Mouse (Mus musculus) liver, embryonic 16.5 days (tissue): ENCODE data around the gene Actr1b. TPM values are rescaled to one million over a fixed set of nuclear protein-coding genes. Genes with fewer than 3 reads are reported as not detected.

Experiments used
- ATAC-seq: fragments of 200-750 bp; cut with Nextera tagmentation; 2 replicates; pipeline ENCODE4 v1.8.0; 2017; ENCODE audit warnings: low read depth, mild to moderate bottlenecking, moderate number of reproducible peaks, moderate library complexity
- H3K27ac ChIP-seq: fragments of 300-500 bp; sonication (generic); 2 replicates; pipeline ENCODE4 v1.5.1; 2014; ENCODE audit warnings: mild to moderate bottlenecking, low read length
- H3K27me3 ChIP-seq: fragments of 300-500 bp; sonication (generic); 2 replicates; pipeline ENCODE4 v1.6.1; 2014; ENCODE audit warnings: low read depth, low read length, mixed read lengths; ENCODE audit not compliant: control insufficient read depth, insufficient read depth
- H3K36me3 ChIP-seq: fragments of 300-500 bp; sonication (generic); 2 replicates; pipeline ENCODE4 v1.6.1; 2014; ENCODE audit warnings: mild to moderate bottlenecking; ENCODE audit not compliant: control insufficient read depth, insufficient read depth
- H3K4me1 ChIP-seq: fragments of 300-500 bp; sonication (generic); 2 replicates; pipeline ENCODE4 v1.6.1; 2014; ENCODE audit warnings: low read depth, low read length, mixed read lengths; ENCODE audit not compliant: control insufficient read depth
- H3K4me2 ChIP-seq: fragments of 300-500 bp; sonication (generic); 2 replicates; pipeline ENCODE4 v1.6.1; 2014; ENCODE audit warnings: low read depth, low read length, mixed read lengths
- H3K4me3 ChIP-seq: fragments of 300-500 bp; sonication (generic); 2 replicates; pipeline ENCODE4 v1.5.1; 2014; ENCODE audit warnings: low read depth, mild to moderate bottlenecking, low read length
- H3K9ac ChIP-seq: fragments of 300-500 bp; sonication (generic); 2 replicates; pipeline ENCODE4 v1.6.1; 2014; ENCODE audit warnings: low read depth, low read length
- H3K9me3 ChIP-seq: fragments of 300-500 bp; sonication (generic); replicated peaks from 2 replicates; pipeline ENCODE4 v1.6.1; 2016; ENCODE audit warnings: low read length; ENCODE audit not compliant: control insufficient read depth
- WGBS: fragments of 180-500 bp; shearing (Covaris S2); extraction: QIAGEN DNeasy Blood & Tissue Kit; methylation state at CpG from one replicate; pipeline ENCODE4 v1.1.7; 2014; ENCODE audit not compliant: insufficient replicate concordance; 5-methylcytosine and 5-hydroxymethylcytosine counted together
- polyA plus RNA-seq: library from polyadenylated mRNA; unstranded; fragments of >200 nt; fragmentation: Nextera tagmentation; extraction: Ambion mirVana; gene quantifications from 2 replicates; pipeline ENCODE4 v1.2.1, GENCODE M21; 2015

Actr1b gene
- 25.4 and 26.0 TPM in 2 replicates for polyA plus RNA-seq

DNA sequence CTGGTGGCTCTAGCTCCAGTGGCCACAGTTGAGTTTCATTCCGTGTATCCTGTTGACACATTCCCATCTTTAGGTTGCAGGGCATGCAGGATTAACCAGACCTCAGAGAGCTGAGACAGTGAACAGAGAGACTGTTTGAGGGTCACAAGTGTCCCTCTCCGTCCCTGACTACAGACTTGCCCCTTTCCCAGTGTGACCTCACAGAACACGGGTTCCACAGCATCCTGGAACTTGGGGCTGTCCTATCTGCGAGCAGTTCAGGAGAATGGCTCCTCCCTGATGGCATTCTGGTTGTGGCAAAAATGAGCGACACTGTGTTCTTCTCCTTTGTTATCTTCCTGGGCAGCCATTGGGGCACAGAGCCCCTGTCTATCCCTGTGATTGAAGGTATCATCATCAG is at the start of gene Actr1b:
Actr1b (minus strand) TSS at position 112 of the 400 bp plus-strand sequence.
- Histone ChIP-seq H3K27ac (no peak within 1 kb of the TSS), H3K9me3 (no peaks in the 10 kb centered on the region), H3K9ac (no peak within 1 kb of the TSS), H3K4me1 (peaks cover 2% of the 10 kb centered on the region), H3K36me3 (no peaks in the 10 kb centered on the region), H3K27me3 (no peaks in the 10 kb centered on the region), H3K4me2 (no peak within 1 kb of the TSS), H3K4me3 (no peak within 1 kb of the TSS)
- ATAC-seq = no peak
- WGBS = 61% methylated on average over 5 of the region's 5 CpGs

DNA sequence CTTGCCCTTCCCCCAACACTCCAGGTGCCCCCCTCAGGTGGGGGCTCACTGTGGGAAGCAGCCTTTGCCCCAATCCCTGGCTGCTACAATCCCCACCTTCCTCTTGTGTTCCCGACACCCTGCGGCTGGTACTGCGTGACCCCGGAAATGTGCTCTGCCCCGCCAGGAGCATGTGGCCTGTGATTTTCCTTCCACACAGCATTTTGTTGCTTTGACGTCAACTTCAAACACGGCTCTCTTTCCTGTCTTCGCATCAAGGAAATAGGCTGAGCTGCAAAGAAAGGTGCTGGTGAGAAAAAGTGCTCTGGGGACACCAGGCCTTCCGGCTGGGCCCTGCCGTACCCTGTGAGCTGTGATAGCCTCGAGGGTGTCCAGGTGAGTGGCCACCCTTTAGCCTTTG is 47.3 kb upstream of the Actr1b start, which contains the start of gene Zap70:
Zap70 (plus strand) TSS at position 231 of the 400 bp plus-strand sequence.
- Histone ChIP-seq H3K27ac (no peak within 1 kb of the TSS), H3K4me1 (no peaks in the 10 kb centered on the region), H3K9me3 (no peaks in the 10 kb centered on the region), H3K9ac (no peak within 1 kb of the TSS), H3K27me3 (no peaks in the 10 kb centered on the region), H3K4me2 (no peak within 1 kb of the TSS), H3K4me3 (no peak within 1 kb of the TSS), H3K36me3 (no peaks in the 10 kb centered on the region)
- WGBS = 71% methylated on average over 11 of the region's 11 CpGs
- no peak for ATAC-seq

DNA sequence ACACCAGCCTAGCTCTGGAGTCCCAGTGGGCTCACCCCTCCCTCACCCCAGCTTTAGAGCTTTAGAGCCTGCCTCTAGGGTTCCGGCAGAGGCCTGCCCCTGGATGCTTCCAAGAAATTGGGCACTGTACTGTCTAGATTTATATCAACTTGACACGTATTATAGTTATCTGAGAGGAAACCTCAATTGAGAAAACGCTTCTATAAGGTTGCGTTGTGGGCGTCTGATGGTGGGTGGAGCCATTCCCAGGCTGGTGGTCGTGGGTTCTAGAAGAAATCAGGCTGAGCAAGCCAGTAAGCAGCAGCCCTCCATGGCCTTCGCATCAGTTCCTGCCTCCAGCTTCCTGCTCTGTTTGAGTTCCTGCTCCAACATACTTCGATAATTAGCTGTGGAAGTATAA is 46.8 kb upstream of the Actr1b start:
- WGBS = 48% methylated on average over 8 of the region's 8 CpGs
- Histone ChIP-seq H3K36me3 (no peaks in the 10 kb centered on the region), H3K9ac (no peak overlapping the region), H3K27ac (no peak overlapping the region), H3K9me3 (no peaks in the 10 kb centered on the region), H3K4me1 (no peaks in the 10 kb centered on the region), H3K4me3 (no peak overlapping the region), H3K27me3 (no peaks in the 10 kb centered on the region), H3K4me2 (no peak overlapping the region)
- no peak for ATAC-seq

DNA sequence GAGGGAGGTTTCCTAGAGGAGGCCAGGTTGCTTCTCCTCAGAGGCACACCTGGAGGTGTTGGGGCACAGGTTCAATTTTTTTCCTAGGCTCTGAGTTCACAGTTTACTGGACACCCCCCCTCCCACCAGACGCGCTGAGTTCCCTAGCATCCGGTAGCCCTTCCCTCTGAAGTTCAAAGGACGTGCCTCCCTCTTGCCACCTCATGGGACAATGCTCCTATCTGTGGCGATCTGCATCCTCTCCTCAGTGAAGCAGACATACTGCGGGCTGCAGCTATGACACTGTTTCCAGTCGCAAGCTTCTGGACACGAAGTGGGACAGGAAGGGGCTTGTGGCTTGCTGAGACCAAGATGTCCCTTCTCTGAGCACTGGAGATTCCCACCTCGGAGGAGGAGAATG is 46.2 kb upstream of the Actr1b start:
- Histone ChIP-seq H3K4me2 (no peak overlapping the region), H3K9ac (no peak overlapping the region), H3K9me3 (no peaks in the 10 kb centered on the region), H3K27me3 (no peaks in the 10 kb centered on the region), H3K4me1 (no peaks in the 10 kb centered on the region), H3K27ac (no peak overlapping the region), H3K36me3 (no peaks in the 10 kb centered on the region), H3K4me3 (no peak overlapping the region)
- no peak for ATAC-seq
- 48% methylated on average over 9 of the region's 9 CpGs for WGBS

DNA sequence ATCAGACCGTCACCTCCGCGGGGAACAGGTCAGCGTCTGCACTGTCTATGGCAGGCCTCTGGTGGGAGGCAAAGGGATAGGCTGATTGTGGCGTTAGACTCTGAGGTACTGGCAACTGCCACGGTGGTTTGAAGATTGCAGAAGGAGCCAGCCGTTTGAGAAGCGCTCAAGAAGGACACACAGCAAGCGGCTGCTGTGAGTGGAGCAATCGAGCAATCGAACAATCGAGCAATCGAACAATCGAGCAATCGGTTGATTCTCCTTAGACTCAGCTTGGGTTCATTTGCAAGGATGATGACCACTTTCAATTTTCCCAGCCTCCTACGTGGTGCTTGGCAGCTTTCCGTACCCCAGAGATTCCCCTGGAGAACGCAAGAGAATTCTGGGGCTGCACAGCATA is 44.9 kb upstream of the Actr1b start:
- WGBS = 70% methylated on average over 18 of the region's 18 CpGs

DNA sequence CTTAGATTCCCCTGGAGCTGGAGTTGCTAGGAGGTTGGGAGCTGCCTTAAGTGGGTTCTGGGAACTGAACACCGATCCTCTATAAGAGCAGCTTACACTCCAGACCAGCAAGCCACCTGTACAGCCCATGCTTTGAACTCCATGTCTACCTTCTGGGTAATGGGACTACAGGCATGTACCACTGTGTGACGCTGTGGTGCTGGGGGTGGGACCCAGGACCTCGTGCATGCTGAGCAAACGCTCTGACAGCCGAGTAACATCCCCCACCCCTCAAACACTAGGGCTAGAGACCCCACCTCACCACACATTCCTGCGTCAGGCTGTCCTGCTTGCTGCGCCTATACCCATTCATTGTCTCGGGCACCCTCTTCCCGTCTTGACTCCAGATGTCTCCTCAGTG is 44.3 kb upstream of the Actr1b start:
- no peaks in the 10 kb centered on the region for H3K9me3 ChIP-seq
- H3K4me2 ChIP-seq = no peak overlapping the region
- no peak overlapping the region for H3K9ac ChIP-seq
- H3K4me3 ChIP-seq = no peak overlapping the region
- no peaks in the 10 kb centered on the region for H3K36me3 ChIP-seq
- no peak for ATAC-seq
- H3K27me3 ChIP-seq = no peaks in the 10 kb centered on the region
- 67% methylated on average over 9 of the region's 9 CpGs for WGBS
- H3K27ac ChIP-seq = no peak overlapping the region
- no peaks in the 10 kb centered on the region for H3K4me1 ChIP-seq

More for the DNA sequence above, 44.9 kb upstream of the Actr1b start:
- Histone ChIP-seq H3K9me3 (no peaks in the 10 kb centered on the region), H3K36me3 (no peaks in the 10 kb centered on the region), H3K4me3 (no peak overlapping the region), H3K4me2 (no peak overlapping the region), H3K27ac (no peak overlapping the region), H3K27me3 (no peaks in the 10 kb centered on the region), H3K4me1 (no peaks in the 10 kb centered on the region), H3K9ac (no peak overlapping the region)
- ATAC-seq = no peak

DNA sequence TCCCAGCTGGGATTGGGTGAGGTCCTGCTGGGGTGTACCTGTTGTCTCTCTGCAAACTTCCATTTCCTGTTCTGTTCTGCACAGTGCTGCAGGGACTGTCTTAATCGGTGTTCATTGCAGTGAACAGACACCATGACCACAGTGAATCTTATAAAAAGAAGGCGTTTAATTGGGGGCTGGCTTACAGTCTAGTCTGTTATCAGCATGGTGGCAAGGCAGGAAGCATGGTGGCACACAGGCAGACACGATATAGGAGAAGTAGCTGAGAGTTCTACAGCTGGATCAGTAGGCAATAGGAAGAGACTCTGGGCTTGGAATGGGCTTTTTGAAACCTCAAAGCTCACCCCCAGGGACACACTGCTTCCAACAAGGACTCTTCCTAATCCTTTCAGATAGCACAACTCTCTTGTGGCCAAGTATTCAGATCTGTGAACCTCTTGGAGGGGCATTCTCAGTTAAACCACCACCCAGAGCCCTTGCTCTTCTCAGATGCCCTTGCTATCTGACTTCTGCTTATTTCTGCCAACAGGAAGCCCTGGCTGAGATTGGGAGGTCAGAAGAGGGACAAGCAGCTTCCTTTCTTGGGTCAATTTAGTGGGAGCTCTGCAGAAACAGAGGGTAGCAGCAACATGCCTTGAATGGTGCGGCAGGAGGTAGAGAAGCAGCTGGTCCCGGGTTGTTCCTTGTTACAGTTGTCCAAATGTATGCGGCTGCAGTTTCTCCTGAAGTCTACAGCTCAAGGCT is 39.9 kb upstream of the Actr1b start:
- H3K36me3 ChIP-seq = no peaks in the 10 kb centered on the region
- H3K27ac ChIP-seq = no peak overlapping the region
- H3K27me3 ChIP-seq = no peaks in the 10 kb centered on the region
- H3K4me2 ChIP-seq = no peak overlapping the region
- H3K4me3 ChIP-seq = no peak overlapping the region
- H3K9me3 ChIP-seq = no peaks in the 10 kb centered on the region
- ATAC-seq = no peak
- H3K9ac ChIP-seq = no peak overlapping the region
- WGBS = 31% methylated on average over 6 of the region's 6 CpGs
- H3K4me1 ChIP-seq = no peaks in the 10 kb centered on the region

DNA sequence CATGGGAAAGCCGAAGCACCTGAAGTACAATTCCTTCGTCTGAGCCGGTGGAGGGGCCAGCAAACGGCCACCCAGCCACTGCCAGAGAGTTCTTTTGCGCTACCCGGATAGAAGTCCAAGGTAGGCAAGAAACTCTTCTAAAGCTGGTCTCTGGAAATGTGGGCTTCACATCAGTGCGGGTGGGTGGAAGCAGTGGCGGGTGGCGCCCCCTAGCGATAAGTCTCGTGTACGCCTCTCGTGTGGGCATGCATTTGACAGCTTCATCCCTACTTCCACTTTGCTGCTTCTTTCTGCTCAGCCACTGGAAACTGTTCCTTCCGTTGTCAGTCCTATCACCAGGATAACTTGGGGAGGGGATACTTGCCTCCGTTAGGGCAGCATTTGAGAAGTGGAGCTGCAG is 32.2 kb upstream of the Actr1b start:
- ATAC-seq = no peak
- no peaks in the 10 kb centered on the region for H3K4me1 ChIP-seq
- no peaks in the 10 kb centered on the region for H3K9me3 ChIP-seq
- no peak overlapping the region for H3K4me3 ChIP-seq
- no peak overlapping the region for H3K4me2 ChIP-seq
- H3K36me3 ChIP-seq = no peaks in the 10 kb centered on the region
- 41% methylated on average over 15 of the region's 15 CpGs for WGBS
- H3K27ac ChIP-seq = no peak overlapping the region
- peaks cover 2% of the 10 kb centered on the region; the same call in 1 of the 2 replicates for H3K27me3 ChIP-seq
- H3K9ac ChIP-seq = no peak overlapping the region

DNA sequence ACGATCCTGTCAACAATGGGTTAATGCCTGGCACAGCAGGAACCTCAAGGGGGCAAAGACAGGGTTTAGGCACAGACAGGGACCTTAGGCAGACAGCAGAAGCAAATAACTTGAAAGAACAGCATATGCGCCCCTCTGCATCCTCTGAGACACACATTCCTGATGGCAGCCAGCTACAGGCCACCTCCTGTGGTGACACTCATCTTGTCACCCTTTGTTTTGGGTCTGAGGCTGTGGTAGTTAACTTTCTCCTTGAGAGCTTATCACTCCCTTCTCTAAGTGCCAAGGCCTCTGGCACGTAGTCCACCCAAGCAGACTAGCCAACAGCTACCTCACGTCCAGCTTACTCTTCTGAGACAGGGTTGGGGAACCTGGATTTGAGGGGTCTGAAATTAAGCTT is 31.4 kb upstream of the Actr1b start:
- ATAC-seq = no peak
- 52% methylated on average over 4 of the region's 4 CpGs for WGBS
- peaks cover 2% of the 10 kb centered on the region; the same call in 1 of the 2 replicates for H3K27me3 ChIP-seq
- H3K9me3 ChIP-seq = no peaks in the 10 kb centered on the region
- no peak overlapping the region for H3K4me3 ChIP-seq
- no peaks in the 10 kb centered on the region for H3K4me1 ChIP-seq
- H3K9ac ChIP-seq = no peak overlapping the region
- no peak overlapping the region for H3K27ac ChIP-seq
- H3K36me3 ChIP-seq = no peaks in the 10 kb centered on the region
- no peak overlapping the region for H3K4me2 ChIP-seq
